Mouse (Mus musculus) small intestine, adult 2 months (tissue): ENCODE measurements around the gene Gm20708. TPM values are rescaled to one million over a fixed set of nuclear protein-coding genes. Genes with fewer than 3 reads are reported as not detected.
A peak's percentile ranks its signal among the peaks of the same experiment; 100 is the strongest.

Experiments used
- H3K27ac ChIP-seq: fragments of 200-500 bp; 2 replicates; pipeline ENCODE4 v1.5.1; 2012; ENCODE audit warnings: low read depth, low read length, control low read depth, inconsistent platforms; ENCODE audit not compliant: insufficient read depth
- H3K27me3 ChIP-seq: fragments of 200-500 bp; 2 replicates; pipeline ENCODE4 v1.6.1; 2012; ENCODE audit warnings: mild to moderate bottlenecking, moderate library complexity, low read length, inconsistent platforms; ENCODE audit not compliant: control insufficient read depth, insufficient read depth
- H3K36me3 ChIP-seq: fragments of 200-500 bp; 2 replicates; pipeline ENCODE4 v1.6.1; 2012; ENCODE audit warnings: mild to moderate bottlenecking, low read length, control low read depth, inconsistent platforms; ENCODE audit not compliant: control insufficient read depth, insufficient read depth
- H3K4me1 ChIP-seq: fragments of 200-500 bp; 2 replicates; pipeline ENCODE4 v1.6.1; 2012; ENCODE audit warnings: low read length, inconsistent platforms, mixed read lengths; ENCODE audit not compliant: control insufficient read depth, insufficient read depth, insufficient read length
- H3K4me3 ChIP-seq: fragments of 200-500 bp; 2 replicates; pipeline ENCODE4 v1.5.1; 2012; ENCODE audit warnings: low read depth, mild to moderate bottlenecking, control low read depth, inconsistent platforms, low read length, moderate library complexity
- CTCF ChIP-seq: fragments of 200-500 bp; IDR thresholded peaks from 2 replicates; pipeline ENCODE4 v1.5.1; 2012; ENCODE audit warnings: low read depth, mild to moderate bottlenecking, control low read depth, inconsistent platforms, low read length, moderate library complexity, mixed read lengths; ENCODE audit not compliant: insufficient replicate concordance, insufficient read length; ENCODE audit errors: extremely low read depth
- POLR2A ChIP-seq: fragments of 200-500 bp; IDR thresholded peaks from 2 replicates; pipeline ENCODE4 v1.6.1; 2012; ENCODE audit warnings: low read depth, mild to moderate bottlenecking, control low read depth, inconsistent platforms, low read length, moderate library complexity
- WGBS: fragments of 180-500 bp; shearing (Covaris S2); methylation state at CpG from one replicate; pipeline ENCODE4 v1.1.7; 2018; 5-methylcytosine and 5-hydroxymethylcytosine counted together
- polyA plus RNA-seq: library from polyadenylated mRNA; depleted of rRNA; stranded (reverse); fragments of >200 nt; gene quantifications from 2 replicates; pipeline ENCODE4 v1.2.3, GENCODE M21; 2012

Gm20708 gene
- polyA plus RNA-seq, 1 experiment, result 0.06 TPM

- Histone ChIP-seq H3K36me3 (peaks cover 12% of the 10 kb centered on the region), H3K27me3 (no peaks in the 10 kb centered on the region), H3K4me1 (peaks cover 40% of the 10 kb centered on the region), H3K4me3 (no peak overlapping the region), H3K27ac (peak overlapping the region; percentile 85; the same call in 1 of the 2 replicates)
- TF ChIP-seq CTCF (no peak), POLR2A (no peak)
- 67% methylated on average over 6 of the region's 6 CpGs for WGBS
Measured at GRCm38 (mm10) chr11:117823411-117823810, 13.9 kb downstream of the Gm20708 start.

GRCm38 (mm10) chr11:117824060-117824969 is 14.8 kb downstream of the Gm20708 start:
- Histone ChIP-seq H3K4me1 (peaks cover 46% of the 10 kb centered on the region), H3K4me3 (peak overlapping the region; percentile 49), H3K27me3 (no peaks in the 10 kb centered on the region), H3K36me3 (peaks cover 10% of the 10 kb centered on the region), H3K27ac (peak overlapping the region; percentile 85)
- TF ChIP-seq CTCF (peak; percentile 88), POLR2A (no peak)
- 2% methylated on average over 23 of the region's 23 CpGs for WGBS

GRCm38 (mm10) chr11:117825333-117826101 is 16.0 kb downstream of the Gm20708 start, which contains the start of the genes Afmid and Tk1:
Gene Afmid (plus strand): TSS chr11:117825924.
Gene Tk1 (minus strand): TSS chr11:117826092.
- H3K4me3 ChIP-seq, result peak within 1 kb of the TSS; percentile 67
- WGBS, result 1% methylated on average over 34 of the region's 34 CpGs
- H3K27ac ChIP-seq, result peak within 1 kb of the TSS; percentile 56
- 0 out of 2 replicates have a peak, but pooled peaks cover 2% of the 10 kb centered on the region for H3K36me3 ChIP-seq
- no peaks in the 10 kb centered on the region for H3K27me3 ChIP-seq
- H3K4me1 ChIP-seq, result peaks cover 51% of the 10 kb centered on the region
- TF ChIP-seq POLR2A (no peak; the same call in 1 of the 2 replicates), CTCF (no peak)

GRCm38 (mm10) chr11:117826164-117826563 is 16.7 kb downstream of the Gm20708 start:
- WGBS, result 26% methylated on average over 5 of the region's 5 CpGs
- no peak for TF ChIP-seq CTCF
- no peak for TF ChIP-seq POLR2A
- H3K27me3 ChIP-seq, result no peaks in the 10 kb centered on the region
- peaks cover 56% of the 10 kb centered on the region for H3K4me1 ChIP-seq
- H3K36me3 ChIP-seq, result 0 out of 2 replicates have a peak, but pooled peaks cover 2% of the 10 kb centered on the region
- H3K4me3 ChIP-seq, result peak overlapping the region; percentile 67
- peak overlapping the region; percentile 56 for H3K27ac ChIP-seq

- Histone ChIP-seq H3K4me1 (peaks cover 54% of the 10 kb centered on the region), H3K36me3 (0 out of 2 replicates have a peak, but pooled peaks cover 2% of the 10 kb centered on the region), H3K27ac (peak overlapping the region; percentile 97), H3K4me3 (0 out of 2 replicates have a peak overlapping the region, but pooled peaks have one; percentile 0), H3K27me3 (no peaks in the 10 kb centered on the region)
- TF ChIP-seq POLR2A, result no peak
- TF ChIP-seq CTCF, result no peak
- 37% methylated on average over 8 of the region's 8 CpGs for WGBS
Measured at GRCm38 (mm10) chr11:117826916-117827315, 17.4 kb downstream of the Gm20708 start.

- 0 out of 2 replicates have a peak, but pooled peaks cover 2% of the 10 kb centered on the region for H3K36me3 ChIP-seq
- peak overlapping the region; percentile 97 for H3K27ac ChIP-seq
- WGBS, result 17% methylated on average over 3 of the region's 3 CpGs
- H3K27me3 ChIP-seq, result no peaks in the 10 kb centered on the region
- TF ChIP-seq POLR2A (no peak), CTCF (no peak)
- H3K4me3 ChIP-seq, result peak overlapping the region; percentile 38
- H3K4me1 ChIP-seq, result peaks cover 51% of the 10 kb centered on the region
Measured at GRCm38 (mm10) chr11:117827386-117827785, 17.9 kb downstream of the Gm20708 start.
